ENCODE assay signal across 11 mouse cellular contexts in the genomic region with DNA sequence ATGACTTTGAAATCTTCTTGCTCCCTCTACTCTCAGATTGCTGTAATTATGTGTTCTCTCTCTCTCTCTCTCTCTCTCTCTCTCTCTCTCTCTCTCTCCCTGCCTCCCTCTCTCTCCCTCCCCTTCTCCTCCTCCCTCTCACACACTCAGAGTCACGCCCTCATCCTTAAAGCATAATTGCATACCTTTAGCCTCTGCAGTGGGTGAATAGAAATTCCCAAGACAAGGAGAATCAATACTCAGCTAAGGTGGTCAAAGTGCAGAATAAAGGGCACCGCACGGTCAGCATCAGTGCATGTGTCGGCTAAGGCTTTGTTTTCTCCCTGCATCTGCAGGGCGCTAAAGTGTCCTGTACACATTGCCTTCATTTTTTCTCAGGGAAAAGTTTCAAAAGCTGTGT.
DNase-seq lines count a peak whose midpoint lies in the region; ATAC-seq and TF ChIP-seq lines count a peak whose summit lies in the region.
"Had no signal": no experiment of that assay in that cellular context is flagged by ENCODE, and none has a peak within 500 bp of the region (broad histone marks: within the 10 kb centered on the region; RNA-seq: fewer than 3 reads in every experiment).

No protein-coding gene starts in this region.

- 0 out of 2 replicates have a peak overlapping the region, but pooled peaks have one; percentile 54 for H3K27ac ChIP-seq in heart, embryonic 12.5 days (ENCODE audit: poor library complexity, severe bottlenecking)
- H3K27ac ChIP-seq in embryonic facial prominence, embryonic 12.5 days, result no peak overlapping the region
- H3K27ac ChIP-seq in hindbrain, embryonic 16.5 days (ENCODE audit: low read depth, low read length), result no peak overlapping the region
- no peak overlapping the region for H3K27ac ChIP-seq in midbrain, postnatal 0 days (ENCODE audit: low read depth, low read length)
- H3K27ac ChIP-seq: heart, adult 2 months; liver, embryonic 14.5 days had no signal

- no peak overlapping the region for H3K4me3 ChIP-seq in heart, embryonic 12.5 days
- H3K4me3 ChIP-seq in embryonic facial prominence, embryonic 12.5 days, result no peak overlapping the region
- H3K4me3 ChIP-seq in hindbrain, embryonic 16.5 days (ENCODE audit: low read length), result no peak overlapping the region
- no peak overlapping the region for H3K4me3 ChIP-seq in midbrain, postnatal 0 days (ENCODE audit: low read depth, low read length)
- H3K4me3 ChIP-seq: heart, adult 2 months had no signal

- H3K4me2 ChIP-seq in heart, embryonic 12.5 days, result 0 out of 2 replicates have a peak overlapping the region, but pooled peaks have one; percentile 11
- 0 out of 2 replicates have a peak overlapping the region, but pooled peaks have one; percentile 22 for H3K4me2 ChIP-seq in embryonic facial prominence, embryonic 12.5 days (replicated peaks)
- peak overlapping the region; percentile 43 for H3K4me2 ChIP-seq in hindbrain, embryonic 16.5 days (ENCODE audit: low read length)
- 0 out of 2 replicates have a peak overlapping the region, but pooled peaks have one; percentile 10 for H3K4me2 ChIP-seq in midbrain, postnatal 0 days (ENCODE audit: low read depth, low read length, poor library complexity, severe bottlenecking)

- DNase-seq in heart, adult 18-20 months, result no peak
- no peak for DNase-seq in midbrain, postnatal 0 days (ENCODE audit: low spot score)
- no peak for DNase-seq in kidney, adult 18-20 months
- no peak for DNase-seq in urinary bladder, postnatal 36 days (ENCODE audit: low spot score in 2 of 2)
- DNase-seq in thymus, postnatal 36 days, result no peak
- DNase-seq: heart, adult 2 months; thymus, adult 2 months had no signal

- no peaks in the 10 kb centered on the region for H3K9me3 ChIP-seq in heart, embryonic 12.5 days (replicated peaks)
- no peaks in the 10 kb centered on the region for H3K9me3 ChIP-seq in embryonic facial prominence, embryonic 12.5 days
- H3K9me3 ChIP-seq in hindbrain, embryonic 16.5 days (ENCODE audit: control insufficient read depth, low read length), result no peaks in the 10 kb centered on the region
- H3K9me3 ChIP-seq in midbrain, postnatal 0 days (ENCODE audit: low read length), result no peaks in the 10 kb centered on the region

- H3K4me1 ChIP-seq in heart, embryonic 12.5 days (replicated peaks), result peaks cover 11% of the 10 kb centered on the region; the same call in 1 of the 2 replicates
- H3K4me1 ChIP-seq in embryonic facial prominence, embryonic 12.5 days, result peaks cover 14% of the 10 kb centered on the region; the same call in 1 of the 2 replicates
- H3K4me1 ChIP-seq in hindbrain, embryonic 16.5 days (ENCODE audit: control insufficient read depth, insufficient read depth, low read depth, low read length), result peaks cover 7% of the 10 kb centered on the region
- no peaks in the 10 kb centered on the region; the same call in 1 of the 2 replicates for H3K4me1 ChIP-seq in midbrain, postnatal 0 days (ENCODE audit: insufficient read depth, low read length)

- no peaks in the 10 kb centered on the region for H3K36me3 ChIP-seq in heart, embryonic 12.5 days
- no peaks in the 10 kb centered on the region for H3K36me3 ChIP-seq in embryonic facial prominence, embryonic 12.5 days
- no peaks in the 10 kb centered on the region for H3K36me3 ChIP-seq in hindbrain, embryonic 16.5 days (ENCODE audit: control insufficient read depth, insufficient read depth, low read length)
- H3K36me3 ChIP-seq in midbrain, postnatal 0 days (ENCODE audit: insufficient read depth, low read length), result no peaks in the 10 kb centered on the region

- no peak for ATAC-seq in heart, embryonic 12.5 days (ENCODE audit: insufficient number of reproducible peaks, low FRiP score)
- ATAC-seq in embryonic facial prominence, embryonic 12.5 days (ENCODE audit: insufficient number of reproducible peaks, insufficient read depth, low FRiP score, low TSS enrichment), result no peak
- peak; percentile 48 for ATAC-seq in hindbrain, embryonic 16.5 days
- no peak for ATAC-seq in midbrain, postnatal 0 days (ENCODE audit: low FRiP score)

- no peaks in the 10 kb centered on the region for H3K27me3 ChIP-seq in heart, embryonic 12.5 days (replicated peaks)
- H3K27me3 ChIP-seq in embryonic facial prominence, embryonic 12.5 days, result no peaks in the 10 kb centered on the region
- no peaks in the 10 kb centered on the region for H3K27me3 ChIP-seq in hindbrain, embryonic 16.5 days (replicated peaks; ENCODE audit: control insufficient read depth, insufficient read depth, low read length)
- no peaks in the 10 kb centered on the region for H3K27me3 ChIP-seq in midbrain, postnatal 0 days (ENCODE audit: insufficient read depth, low read length)

- no peak for TF ChIP-seq CTCF in midbrain, postnatal 0 days (IDR thresholded peaks at IDR 0.05)

- H3K9ac ChIP-seq in heart, embryonic 12.5 days, result no peak overlapping the region
- no peak overlapping the region for H3K9ac ChIP-seq in embryonic facial prominence, embryonic 12.5 days
- peak overlapping the region; percentile 9; the same call in 1 of the 2 replicates for H3K9ac ChIP-seq in hindbrain, embryonic 16.5 days (ENCODE audit: low read depth, low read length)
- H3K9ac ChIP-seq in midbrain, postnatal 0 days (replicated peaks; ENCODE audit: low read length, poor library complexity, severe bottlenecking), result no peak overlapping the region
- H3K9ac ChIP-seq: liver, embryonic 14.5 days had no signal

- 58% methylated on average over 5 of the region's 5 CpGs for WGBS in heart, embryonic 12.5 days
- 40% methylated on average over 5 of the region's 5 CpGs for WGBS in embryonic facial prominence, embryonic 12.5 days
- 17% methylated on average over 5 of the region's 5 CpGs for WGBS in hindbrain, embryonic 16.5 days
- 26% methylated on average over 5 of the region's 5 CpGs for WGBS in midbrain, postnatal 0 days
